Mouse (Mus musculus): ENCODE measurements around the gene Capns2. TPM values are rescaled to one million over a fixed set of nuclear protein-coding genes. Genes with fewer than 3 reads are reported as not detected.

Gene Capns2
- total RNA-seq, 1 experiment: 0.67 TPM

DNA sequence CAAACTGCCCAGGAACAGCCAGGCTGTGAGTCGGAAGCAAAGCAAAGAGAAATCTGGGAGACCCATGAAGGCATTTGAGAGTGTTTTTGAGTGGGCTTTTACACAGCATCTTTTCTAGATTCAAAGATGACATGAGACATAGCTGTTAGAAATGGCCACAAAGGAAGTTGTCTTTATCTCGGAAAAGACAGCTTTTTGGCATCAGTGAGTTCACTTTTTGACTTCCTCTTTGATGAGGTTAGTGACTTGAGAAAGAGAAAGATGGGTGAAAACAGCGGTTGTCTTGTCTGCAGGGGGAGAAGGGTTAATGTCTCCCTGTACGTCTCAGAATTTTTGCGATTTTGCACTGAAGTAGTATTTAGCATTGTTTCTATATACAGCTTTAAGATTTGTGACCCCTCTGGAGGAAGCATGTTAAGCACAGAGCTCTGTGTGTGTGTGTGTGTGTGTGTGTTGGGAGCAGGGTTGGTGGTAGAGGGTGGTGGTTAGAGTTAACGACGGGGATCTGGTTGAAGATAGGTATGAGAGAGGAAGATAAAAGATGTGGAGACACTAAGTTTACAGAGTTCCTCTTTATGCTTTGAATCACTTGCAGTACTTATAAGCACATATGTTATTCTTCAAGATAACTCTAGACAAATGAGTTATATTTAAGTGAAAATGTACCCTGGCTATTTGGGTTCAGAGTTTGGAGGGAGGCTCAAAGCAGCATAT, 44.8 kb upstream of the Capns2 start:
- TF ChIP-seq ZC3H11A (IDR thresholded peaks at IDR 0.05; ENCODE audit: borderline replicate concordance, low read depth, low read length) (no peak), CHD2 (IDR thresholded peaks at IDR 0.05; ENCODE audit: low read depth, low read length) (no peak), ZNF384 (IDR thresholded peaks at IDR 0.05; ENCODE audit: low read depth, low read length) (no peak), HCFC1 (IDR thresholded peaks at IDR 0.05; ENCODE audit: borderline replicate concordance, insufficient read depth, low read length) (no peak), MAFK (IDR thresholded peaks at IDR 0.05; ENCODE audit: insufficient read depth, low read depth, low read length) (no peak)
- Histone ChIP-seq H3K36me3 (ENCODE audit: control insufficient read depth, insufficient read depth, low read length, poor library complexity, severe bottlenecking) (no peaks in the 10 kb centered on the region; the same call in 1 of the 2 replicates), H3K4me1 (ENCODE audit: control insufficient read depth in 2 of 2, insufficient read depth in 2 of 2, low read length in 2 of 2, poor library complexity in 1 of 2) (no peaks in the 10 kb centered on the region), H3K4me3 (ENCODE audit: insufficient read depth in 1 of 2, low read depth in 1 of 2, low read length in 2 of 2, poor library complexity in 1 of 2, severe bottlenecking in 1 of 2) (no peak overlapping the region), H3K9ac (ENCODE audit: insufficient read depth, low read depth, low read length, poor library complexity, severe bottlenecking) (no peak overlapping the region), H3K27ac (ENCODE audit: insufficient read depth, low read depth, low read length, poor library complexity, severe bottlenecking) (no peak overlapping the region), H3K9me3 (ENCODE audit: control insufficient read depth, insufficient read depth, low read depth, low read length) (no peaks in the 10 kb centered on the region)
- in situ Hi-C loops (cut with MboI; ENCODE audit: low sequenced_read_pairs in 2 of 2, unreplicated experiment in 2 of 2): no loop called here
- DNase-seq (ENCODE audit: low read depth, low spot score): no peak

DNA sequence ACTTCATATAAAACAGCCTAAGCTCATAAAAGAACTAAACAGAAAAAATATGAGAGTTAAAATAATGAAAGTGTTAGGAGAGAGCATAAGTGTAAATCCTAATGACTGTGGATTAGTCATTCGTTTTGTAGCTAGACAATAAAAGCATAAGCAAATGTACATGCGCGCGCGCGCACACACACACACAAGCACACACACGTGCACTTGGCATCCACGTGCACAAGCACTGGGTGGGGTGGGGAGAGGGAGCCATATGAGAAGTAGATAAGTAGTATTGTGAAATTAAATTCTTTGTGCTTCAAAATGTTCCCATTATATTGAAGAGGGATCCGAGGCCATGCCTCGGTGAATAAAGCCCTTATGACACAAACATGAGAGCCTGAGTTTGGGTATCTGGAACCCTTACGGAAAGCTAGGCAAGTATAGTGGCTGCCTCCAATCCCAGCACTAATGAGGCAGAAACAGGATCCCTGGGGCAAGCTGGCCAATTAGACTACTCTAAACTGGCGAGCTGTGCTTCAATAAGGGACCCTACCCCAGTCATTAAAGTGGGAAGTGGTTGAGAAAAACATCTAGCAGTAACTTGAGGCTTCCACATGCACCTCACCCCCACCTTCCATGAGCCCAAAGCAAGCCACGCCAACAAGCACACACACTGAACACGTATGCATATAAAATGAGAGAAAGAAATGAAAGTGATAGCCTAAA, 42.6 kb upstream of the Capns2 start:
- Histone ChIP-seq H3K9ac (ENCODE audit: insufficient read depth, low read depth, low read length, poor library complexity, severe bottlenecking) (no peak overlapping the region), H3K36me3 (ENCODE audit: control insufficient read depth, insufficient read depth, low read length, poor library complexity, severe bottlenecking) (no peaks in the 10 kb centered on the region), H3K27ac (ENCODE audit: insufficient read depth, low read depth, low read length, poor library complexity, severe bottlenecking) (no peak overlapping the region), H3K4me3 (ENCODE audit: insufficient read depth in 1 of 2, low read depth in 1 of 2, low read length in 2 of 2, poor library complexity in 1 of 2, severe bottlenecking in 1 of 2) (no peak overlapping the region), H3K4me1 (ENCODE audit: control insufficient read depth in 2 of 2, insufficient read depth in 2 of 2, low read length in 2 of 2, poor library complexity in 1 of 2) (no peaks in the 10 kb centered on the region), H3K9me3 (ENCODE audit: control insufficient read depth, insufficient read depth, low read depth, low read length) (no peaks in the 10 kb centered on the region)
- DNase-seq (ENCODE audit: low read depth, low spot score): no peak
- no peak for TF ChIP-seq HCFC1 (IDR thresholded peaks at IDR 0.05; ENCODE audit: borderline replicate concordance, insufficient read depth, low read length)
- no peak for TF ChIP-seq ZNF384 (IDR thresholded peaks at IDR 0.05; ENCODE audit: low read depth, low read length)
- TF ChIP-seq MAFK (IDR thresholded peaks at IDR 0.05; ENCODE audit: insufficient read depth, low read depth, low read length): no peak
- no peak for TF ChIP-seq ZC3H11A (IDR thresholded peaks at IDR 0.05; ENCODE audit: borderline replicate concordance, low read depth, low read length)
- no peak for TF ChIP-seq CHD2 (IDR thresholded peaks at IDR 0.05; ENCODE audit: low read depth, low read length)
- in situ Hi-C loops (cut with MboI; ENCODE audit: low sequenced_read_pairs in 2 of 2, unreplicated experiment in 2 of 2): no loop called here

DNA sequence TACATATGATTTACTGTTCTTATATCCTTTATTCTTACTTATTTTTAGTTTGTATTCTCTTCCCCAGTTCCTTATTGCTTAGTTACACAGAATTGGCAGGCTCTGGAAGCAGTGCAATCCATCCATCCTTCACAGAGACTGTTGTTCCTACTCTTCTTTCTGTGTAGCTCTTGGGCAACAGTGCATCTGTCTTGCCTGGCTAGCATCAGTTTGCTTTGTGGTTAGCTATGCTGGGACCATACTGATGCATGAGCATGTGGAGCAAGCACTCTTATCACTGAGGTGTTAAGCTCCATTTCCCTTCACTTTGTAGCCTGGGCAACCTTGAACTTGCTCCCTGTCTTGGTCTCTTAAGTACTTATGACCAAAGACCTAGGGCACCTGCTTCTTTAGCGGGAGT, 39.2 kb upstream of the Capns2 start:
- in situ Hi-C loops (cut with MboI; ENCODE audit: low sequenced_read_pairs in 2 of 2, unreplicated experiment in 2 of 2): no loop called here
- DNase-seq (ENCODE audit: low read depth, low spot score): no peak
- TF ChIP-seq CHD2 (IDR thresholded peaks at IDR 0.05; ENCODE audit: low read depth, low read length) (no peak), MAFK (IDR thresholded peaks at IDR 0.05; ENCODE audit: insufficient read depth, low read depth, low read length) (no peak), ZC3H11A (IDR thresholded peaks at IDR 0.05; ENCODE audit: borderline replicate concordance, low read depth, low read length) (no peak), ZNF384 (IDR thresholded peaks at IDR 0.05; ENCODE audit: low read depth, low read length) (no peak)
- no peaks in the 10 kb centered on the region for H3K36me3 ChIP-seq (ENCODE audit: control insufficient read depth, insufficient read depth, low read length, poor library complexity, severe bottlenecking)
- H3K4me3 ChIP-seq (ENCODE audit: insufficient read depth in 1 of 2, low read depth in 1 of 2, low read length in 2 of 2, poor library complexity in 1 of 2, severe bottlenecking in 1 of 2): no peak overlapping the region
- H3K4me1 ChIP-seq (ENCODE audit: control insufficient read depth in 2 of 2, insufficient read depth in 2 of 2, low read length in 2 of 2, poor library complexity in 1 of 2): no peaks in the 10 kb centered on the region
- H3K9ac ChIP-seq (ENCODE audit: insufficient read depth, low read depth, low read length, poor library complexity, severe bottlenecking): no peak overlapping the region
- H3K9me3 ChIP-seq (ENCODE audit: control insufficient read depth, insufficient read depth, low read depth, low read length): no peaks in the 10 kb centered on the region
- no peak overlapping the region for H3K27ac ChIP-seq (ENCODE audit: insufficient read depth, low read depth, low read length, poor library complexity, severe bottlenecking)

DNA sequence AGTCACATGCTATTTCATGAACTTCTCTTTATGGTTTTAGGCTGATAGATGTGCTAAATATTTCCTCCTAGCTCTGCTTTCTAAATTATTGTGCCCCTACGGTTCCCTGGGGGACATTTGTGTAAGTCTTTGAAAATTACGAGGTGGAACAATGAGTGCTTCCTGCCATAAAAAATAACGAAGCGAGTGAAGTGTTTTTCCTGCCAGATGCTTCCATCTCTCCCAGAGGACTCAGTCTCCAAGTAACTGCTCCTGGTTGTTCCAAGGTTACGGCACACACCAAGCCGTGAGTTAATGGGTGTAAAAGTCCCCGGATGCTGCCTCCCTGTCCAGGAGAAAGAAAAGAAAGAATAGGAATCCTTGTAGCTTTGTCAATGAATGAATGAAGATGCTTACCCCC, 30.9 kb upstream of the Capns2 start:
- Histone ChIP-seq H3K27ac (ENCODE audit: insufficient read depth, low read depth, low read length, poor library complexity, severe bottlenecking) (no peak overlapping the region), H3K36me3 (ENCODE audit: control insufficient read depth, insufficient read depth, low read length, poor library complexity, severe bottlenecking) (no peaks in the 10 kb centered on the region), H3K9me3 (ENCODE audit: control insufficient read depth, insufficient read depth, low read depth, low read length) (no peaks in the 10 kb centered on the region), H3K4me1 (ENCODE audit: control insufficient read depth in 2 of 2, insufficient read depth in 2 of 2, low read length in 2 of 2, poor library complexity in 1 of 2) (no peaks in the 10 kb centered on the region), H3K4me3 (ENCODE audit: insufficient read depth in 1 of 2, low read depth in 1 of 2, low read length in 2 of 2, poor library complexity in 1 of 2, severe bottlenecking in 1 of 2) (no peak overlapping the region), H3K9ac (ENCODE audit: insufficient read depth, low read depth, low read length, poor library complexity, severe bottlenecking) (no peak overlapping the region)
- TF ChIP-seq ZC3H11A (IDR thresholded peaks at IDR 0.05; ENCODE audit: borderline replicate concordance, low read depth, low read length) (no peak), MAFK (IDR thresholded peaks at IDR 0.05; ENCODE audit: insufficient read depth, low read depth, low read length) (no peak), HCFC1 (IDR thresholded peaks at IDR 0.05; ENCODE audit: borderline replicate concordance, insufficient read depth, low read length) (no peak)
- no peak for DNase-seq (ENCODE audit: low read depth, low spot score)
- in situ Hi-C loops (cut with MboI; ENCODE audit: low sequenced_read_pairs in 2 of 2, unreplicated experiment in 2 of 2): no loop called here

All from ES-E14 (cell line).